Mouse (Mus musculus): ENCODE measurements around the gene Tmem252.

DNA sequence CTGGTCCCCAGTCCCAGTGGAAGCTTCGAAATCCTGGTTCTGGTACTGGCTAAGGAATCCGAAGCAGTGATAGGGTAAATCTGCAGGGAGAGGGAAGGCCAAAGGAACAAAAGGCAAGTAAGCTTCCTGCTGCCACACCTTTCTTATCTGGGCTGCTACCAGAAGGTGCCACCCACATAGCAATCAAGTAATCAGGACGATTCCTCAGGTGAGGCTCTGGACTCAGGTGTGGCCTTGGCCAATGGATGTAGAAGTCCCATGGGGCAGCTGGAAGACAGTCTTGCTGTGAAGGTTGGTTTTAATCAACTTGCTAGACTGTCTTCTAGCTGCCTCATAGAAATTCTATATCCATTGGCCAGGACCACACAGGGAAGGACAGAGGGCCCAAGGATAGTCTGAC is 40.8 kb upstream of the Tmem252 start:
- TF ChIP-seq GATA1 (IDR thresholded peaks at IDR 0.05; ENCODE audit: low read length), result no peak
- no peak for TF ChIP-seq TAL1 (IDR thresholded peaks at IDR 0.05; ENCODE audit: low read length)

Measured in erythroblast, embryonic 14.5 days (primary cell).